Mouse (Mus musculus) thymus, adult 2 months (tissue): ENCODE results near the gene Cyp2b19.

Source experiments
- CTCF ChIP-seq: fragments of 200-500 bp; IDR thresholded peaks from 2 replicates; pipeline ENCODE4 v1.5.1; 2012; ENCODE audit warnings: mild to moderate bottlenecking, control low read depth, low read length, moderate library complexity, borderline replicate concordance; ENCODE audit not compliant: control insufficient read depth, poor library complexity, insufficient read depth; ENCODE audit errors: extremely low read depth
- POLR2A ChIP-seq: fragments of 200-500 bp; IDR thresholded peaks from 2 replicates; pipeline ENCODE4 v1.6.1; 2012; ENCODE audit warnings: mild to moderate bottlenecking, low read length, control low read depth, moderate library complexity; ENCODE audit not compliant: control insufficient read depth, poor library complexity, insufficient read depth; ENCODE audit errors: extremely low read depth

DNA sequence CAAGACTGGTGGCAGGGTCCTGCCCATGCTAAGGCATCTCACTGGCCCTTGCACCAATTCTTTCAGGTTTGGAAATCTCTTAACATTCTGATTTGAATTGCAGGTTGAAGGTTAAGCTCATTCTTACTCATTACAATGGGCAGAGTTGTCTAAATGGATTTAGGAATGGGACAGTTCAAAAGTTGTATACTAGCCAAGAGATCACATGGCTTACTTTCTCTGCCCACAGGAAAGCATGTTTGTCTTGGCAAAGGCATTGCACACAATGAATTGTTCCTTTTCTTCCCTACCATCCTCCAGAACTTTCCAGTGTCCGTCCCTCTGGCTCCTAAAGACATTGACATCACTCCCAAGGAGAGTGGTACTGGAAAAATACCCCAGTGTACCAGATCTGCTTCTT, 11.5 kb upstream of the Cyp2b19 start:
- TF ChIP-seq CTCF (no peak), POLR2A (no peak)
